Mouse (Mus musculus) Muller cell, postnatal 12 days (primary cell): ENCODE results near the gene Dnal1.

Experiments used
- DNase-seq: peaks from one replicate; pipeline ENCODE4 v3.0.0-alpha.2; 2015; ENCODE audit errors: inconsistent ontology term

Dnal1 gene

GRCm38 (mm10) chr12:84185547-84185946, 71.4 kb downstream of the Dnal1 start:
- DNase-seq, result no peak

GRCm38 (mm10) chr12:84186536-84186935, 72.4 kb downstream of the Dnal1 start:
- peak; percentile 85 for DNase-seq

- DNase-seq, result peak; percentile 95
Measured at GRCm38 (mm10) chr12:84186950-84187349, 72.8 kb downstream of the Dnal1 start.

- peak; percentile 25 for DNase-seq
Measured at GRCm38 (mm10) chr12:84187752-84188601, 73.8 kb downstream of the Dnal1 start.

GRCm38 (mm10) chr12:84188881-84189444, 74.8 kb downstream of the Dnal1 start:
- no peak for DNase-seq

GRCm38 (mm10) chr12:84190151-84190820, 76.1 kb downstream of the Dnal1 start:
- DNase-seq, result peak; percentile 93

- no peak for DNase-seq
Measured at GRCm38 (mm10) chr12:84191190-84191589, 77.0 kb downstream of the Dnal1 start.

- DNase-seq, result peak; percentile 16
Measured at GRCm38 (mm10) chr12:84191770-84192169, 77.6 kb downstream of the Dnal1 start.

GRCm38 (mm10) chr12:84192280-84192679, 78.1 kb downstream of the Dnal1 start:
- no peak for DNase-seq

- peak; percentile 83 for DNase-seq
Measured at GRCm38 (mm10) chr12:84192741-84193641, 78.8 kb downstream of the Dnal1 start.

- DNase-seq, result peak; percentile 99
Measured at GRCm38 (mm10) chr12:84193642-84194399, 79.7 kb downstream of the Dnal1 start.

GRCm38 (mm10) chr12:84194400-84195109, 80.4 kb downstream of the Dnal1 start:
- DNase-seq, result no peak

GRCm38 (mm10) chr12:84195195-84195594, 81.0 kb downstream of the Dnal1 start:
- no peak for DNase-seq
